In genomic region chr11:81588630-81589029, GRCm38 (mm10) we compare ENCODE assay signal across 9 mouse cellular contexts.
DNase-seq lines count a peak whose midpoint lies in the region; ATAC-seq and TF ChIP-seq lines count a peak whose summit lies in the region.
"Had no signal": no experiment of that assay in that cellular context is flagged by ENCODE, and none has a peak within 500 bp of the region (broad histone marks: within the 10 kb centered on the region; RNA-seq: fewer than 3 reads in every experiment).

No protein-coding gene starts in this region.

- no peaks in the 10 kb centered on the region for H3K27me3 ChIP-seq in thymus, adult 2 months (ENCODE audit: control insufficient read depth, insufficient read depth, low read length)
- H3K27me3 ChIP-seq in limb, embryonic 11.5 days (ENCODE audit: control insufficient read depth, insufficient read depth, low read length), result no peaks in the 10 kb centered on the region
- no peaks in the 10 kb centered on the region; the same call in 1 of the 2 replicates for H3K27me3 ChIP-seq in neural tube, embryonic 12.5 days (replicated peaks)
- H3K27me3 ChIP-seq: embryonic facial prominence, embryonic 12.5 days had no signal

- H3K4me3 ChIP-seq in thymus, adult 2 months (ENCODE audit: control insufficient read depth, insufficient read depth, low read length), result no peak overlapping the region
- no peak overlapping the region for H3K4me3 ChIP-seq in gastrocnemius, adult 2 months
- H3K4me3 ChIP-seq in limb, embryonic 11.5 days (ENCODE audit: low read depth, low read length), result no peak overlapping the region
- no peak overlapping the region for H3K4me3 ChIP-seq in neural tube, embryonic 12.5 days
- H3K4me3 ChIP-seq: embryonic facial prominence, embryonic 12.5 days had no signal

- no peak overlapping the region for H3K9ac ChIP-seq in limb, embryonic 11.5 days (ENCODE audit: low read length)
- H3K9ac ChIP-seq in neural tube, embryonic 12.5 days, result no peak overlapping the region
- H3K9ac ChIP-seq: embryonic facial prominence, embryonic 12.5 days had no signal

- no peaks in the 10 kb centered on the region for H3K36me3 ChIP-seq in thymus, adult 2 months (ENCODE audit: control insufficient read depth, insufficient read depth, low read length)
- H3K36me3 ChIP-seq in limb, embryonic 11.5 days (ENCODE audit: control insufficient read depth, insufficient read depth, low read length), result no peaks in the 10 kb centered on the region
- H3K36me3 ChIP-seq in neural tube, embryonic 12.5 days, result no peaks in the 10 kb centered on the region
- H3K36me3 ChIP-seq: embryonic facial prominence, embryonic 12.5 days had no signal

- ATAC-seq in limb, embryonic 11.5 days (ENCODE audit: insufficient number of reproducible peaks, low FRiP score, low TSS enrichment, low read depth), result no peak
- ATAC-seq in neural tube, embryonic 12.5 days (ENCODE audit: low FRiP score, low read depth), result 0 out of 2 replicates have a peak, but pooled peaks have one; percentile 48

- TF ChIP-seq CTCF in thymus, adult 2 months (IDR thresholded peaks at IDR 0.05; ENCODE audit: borderline replicate concordance, control insufficient read depth, extremely low read depth, insufficient read depth, low read length, poor library complexity), result peak; percentile 78; the same call in 1 of the 2 replicates
- TF ChIP-seq CTCF in gastrocnemius, adult 2 months (IDR thresholded peaks at IDR 0.05), result peak; percentile 88

- H3K9me3 ChIP-seq in limb, embryonic 11.5 days (ENCODE audit: control insufficient read depth, low read length), result no peaks in the 10 kb centered on the region
- H3K9me3 ChIP-seq in neural tube, embryonic 12.5 days, result no peaks in the 10 kb centered on the region
- H3K9me3 ChIP-seq: embryonic facial prominence, embryonic 12.5 days had no signal

- intact Hi-C loops in gastrocnemius, adult 2 months (cut with DNase I), result loop anchor here (1.0 kb wide), 1 partner anchor 25 kb away; no protein-coding TSS in a partner anchor

- WGBS in thymus, adult 2 months, result 15% methylated on average over 10 of the region's 10 CpGs
- 8% methylated on average over 10 of the region's 10 CpGs for WGBS in limb, embryonic 11.5 days
- 11% methylated on average over 10 of the region's 10 CpGs for WGBS in neural tube, embryonic 12.5 days

- DNase-seq in thymus, adult 2 months, result peak; percentile 39
- DNase-seq in thymus, adult 18-20 months, result no peak
- peak; percentile 88 to 91 for DNase-seq in cerebellum, postnatal 25 days
- DNase-seq in gastrocnemius, adult 2 months, result peak; percentile 72
- peak; percentile 22 for DNase-seq in induced T-regulatory cell, adult 2 months (ENCODE audit: low read depth)
- peak; percentile 77 for DNase-seq in limb, embryonic 11.5 days (ENCODE audit: low spot score)
- peak; percentile 19 for DNase-seq in urinary bladder, postnatal 10 days (ENCODE audit: low spot score)

- no peak overlapping the region for H3K4me2 ChIP-seq in limb, embryonic 11.5 days (ENCODE audit: low read depth, severe bottlenecking)
- H3K4me2 ChIP-seq in neural tube, embryonic 12.5 days (replicated peaks), result no peak overlapping the region
- H3K4me2 ChIP-seq: embryonic facial prominence, embryonic 12.5 days had no signal

- H3K4me1 ChIP-seq in thymus, adult 2 months (replicated peaks; ENCODE audit: control insufficient read depth, insufficient read depth, low read length), result no peaks in the 10 kb centered on the region
- H3K4me1 ChIP-seq in limb, embryonic 11.5 days (ENCODE audit: control insufficient read depth, insufficient read depth, low read length), result no peaks in the 10 kb centered on the region
- no peaks in the 10 kb centered on the region for H3K4me1 ChIP-seq in neural tube, embryonic 12.5 days

- no peak for TF ChIP-seq POLR2A in thymus, adult 2 months (IDR thresholded peaks at IDR 0.05; ENCODE audit: control insufficient read depth, extremely low read depth, insufficient read depth, low read length, poor library complexity)

- H3K27ac ChIP-seq in thymus, adult 2 months (ENCODE audit: control insufficient read depth, insufficient read depth, low read length), result no peak overlapping the region
- no peak overlapping the region for H3K27ac ChIP-seq in gastrocnemius, adult 2 months
- H3K27ac ChIP-seq in limb, embryonic 11.5 days (replicated peaks; ENCODE audit: low read depth, low read length), result no peak overlapping the region
- H3K27ac ChIP-seq in neural tube, embryonic 12.5 days, result no peak overlapping the region
- H3K27ac ChIP-seq: embryonic facial prominence, embryonic 12.5 days had no signal

Comparison
In these comparisons a context has a peak if more than half of its experiments do, and no peak if none do; other contexts are left out.
1. DNase-seq: peak in thymus, adult 2 months (single experiment), cerebellum, postnatal 25 days (2 of 2), gastrocnemius, adult 2 months (single experiment), induced T-regulatory cell, adult 2 months (single experiment), limb, embryonic 11.5 days (single experiment) and urinary bladder, postnatal 10 days (single experiment); none in thymus, adult 18-20 months (0 of 2).